Mouse (Mus musculus) layer of hippocampus, adult 9-10 months (tissue): Measurements from ENCODE around the gene Olfr849.

ENCODE experiments used
- DNase-seq: peaks from one replicate; pipeline ENCODE4 v3.0.0; 2022; ENCODE audit warnings: low spot score

Olfr849 gene

GRCm38 (mm10) chr9:19439966-19440365 lies at the start of gene Olfr849:
Gene Olfr849 (plus strand): TSS chr9:19440266.
- no peak for DNase-seq

DNA sequence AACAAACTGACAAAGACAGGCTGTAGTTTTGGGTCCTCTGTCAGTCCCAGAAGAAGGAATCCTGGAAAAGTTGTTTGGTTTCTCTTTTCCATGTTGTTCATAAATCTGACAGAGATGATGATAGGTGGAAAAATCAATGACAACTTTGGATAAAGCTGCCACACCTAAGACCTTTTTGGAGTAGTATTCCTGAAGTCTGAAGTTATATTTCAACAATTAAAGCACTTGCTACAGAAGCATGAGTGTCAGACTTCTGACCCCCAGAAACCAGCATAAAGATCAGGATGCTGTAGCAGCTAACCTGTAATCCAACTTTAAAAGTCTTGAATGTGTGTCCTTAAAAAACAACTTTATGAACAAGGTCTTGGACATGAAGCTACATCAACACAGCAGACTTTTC lies 38.1 kb downstream of the Olfr849 start, which contains the start of gene Olfr850:
Gene Olfr850, minus strand, starts transcription at position 101 of the 400 bp plus-strand sequence.
- DNase-seq, result no peak

DNA sequence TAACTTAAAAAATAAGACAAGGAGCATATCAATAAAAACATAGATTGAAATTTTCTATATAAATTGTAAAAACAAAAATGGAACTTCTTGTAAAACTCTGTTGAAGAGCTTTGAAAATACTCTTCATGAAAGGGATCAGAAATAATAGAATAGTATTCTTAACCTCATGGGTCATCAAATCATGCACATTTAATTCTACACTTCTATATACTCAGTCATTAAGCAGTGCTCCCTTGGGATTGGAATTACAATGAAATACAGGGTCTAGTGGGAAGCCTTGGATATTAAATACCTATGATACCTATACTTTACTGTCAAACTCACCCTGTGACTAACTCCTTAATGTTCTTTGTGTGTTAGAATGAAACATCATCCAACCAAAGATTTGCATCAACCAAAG lies 52.9 kb downstream of the Olfr849 start, which contains the start of gene Olfr851:
Gene Olfr851, plus strand, starts transcription at position 301 of the 400 bp plus-strand sequence.
- DNase-seq, result no peak
